Mouse (Mus musculus) thymus, postnatal 36 days (tissue): ENCODE measurements around the gene Pnmal2.

ENCODE experiments used
- DNase-seq, 2 experiments: peaks; one replicate each; pipeline ENCODE4 v3.0.0; 2022; ENCODE audit warnings: mixed read lengths in 2 of 2

Pnmal2 gene

GRCm38 (mm10) chr7:16987541-16988149 is 43.2 kb downstream of the Pnmal2 start:
- no peak for DNase-seq

- no peak for DNase-seq
Measured at GRCm38 (mm10) chr7:16988405-16988804, 43.9 kb downstream of the Pnmal2 start.

- DNase-seq, result peak; percentile 37 to 46
Measured at GRCm38 (mm10) chr7:16990006-16990744, 45.7 kb downstream of the Pnmal2 start.

- DNase-seq, result no peak
Measured at GRCm38 (mm10) chr7:16991681-16992450, 47.4 kb downstream of the Pnmal2 start.

GRCm38 (mm10) chr7:16992451-16992807 is 47.9 kb downstream of the Pnmal2 start, which contains the start of gene Ccdc8:
Ccdc8 (plus strand) TSS chr7:16992708.
- DNase-seq, result no peak

GRCm38 (mm10) chr7:16993651-16994399 is 49.3 kb downstream of the Pnmal2 start:
- no peak for DNase-seq

GRCm38 (mm10) chr7:16994400-16994799 is 49.9 kb downstream of the Pnmal2 start:
- no peak for DNase-seq

- no peak for DNase-seq
Measured at GRCm38 (mm10) chr7:16995345-16995744, 50.9 kb downstream of the Pnmal2 start.
